ENCODE assay signal across 8 mouse cellular contexts in the genomic region with DNA sequence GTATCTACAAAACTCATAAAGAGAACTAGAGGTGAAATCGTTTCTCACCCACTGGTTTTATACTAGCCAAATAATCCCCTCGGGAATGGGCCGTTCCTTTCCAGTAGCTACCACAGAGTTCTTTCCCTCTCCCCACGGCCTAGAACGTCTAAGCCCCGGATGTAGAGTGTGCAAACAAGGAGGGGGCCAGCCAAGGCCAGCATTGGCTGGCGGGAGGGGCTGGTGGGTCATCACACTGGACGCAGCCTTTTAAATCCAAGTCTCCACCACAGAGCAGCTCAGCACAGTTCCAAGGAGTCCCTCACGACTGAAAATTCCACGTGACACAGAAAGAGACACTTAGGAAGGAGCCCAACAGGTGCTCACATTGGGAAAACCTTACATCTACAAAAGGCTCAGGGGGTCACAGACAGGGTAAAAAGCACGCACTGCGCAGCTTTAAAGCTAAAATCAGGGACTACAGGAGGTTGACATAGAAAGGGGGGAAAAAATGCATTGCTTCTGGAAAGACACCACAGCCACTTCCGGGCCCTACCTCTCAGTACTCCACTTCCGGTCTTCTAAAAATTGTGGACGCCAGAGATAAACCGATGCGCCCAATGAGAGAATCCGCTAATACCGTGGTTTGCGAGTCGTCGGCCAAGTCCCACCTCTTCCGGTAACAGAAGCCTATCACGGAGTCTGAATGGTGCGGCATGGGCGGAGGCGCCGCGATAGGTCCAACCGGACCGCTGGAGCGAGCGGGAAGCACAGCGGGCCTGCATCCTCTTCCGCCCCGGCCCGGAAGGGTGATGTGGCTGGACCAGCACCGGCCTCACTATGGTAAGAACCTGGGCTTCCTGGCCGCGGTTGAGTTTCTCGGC. TPM values are rescaled to one million over a fixed set of nuclear protein-coding genes. Genes with fewer than 3 reads are reported as not detected.
A peak's percentile ranks its signal among the peaks of the same experiment; 100 is the strongest.
DNase-seq lines count a peak whose midpoint lies in the region; ATAC-seq lines count a peak whose summit lies in the region.

A gene (plus strand): TSS at position 162 of the 863 bp plus-strand sequence.
A gene (minus strand): TSS at position 647 of the 863 bp plus-strand sequence.

- no peaks in the 10 kb centered on the region; the same call in 1 of the 2 replicates for H3K36me3 ChIP-seq in hindbrain, embryonic 15.5 days

- H3K27ac ChIP-seq in hindbrain, embryonic 15.5 days (replicated peaks) = peak within 1 kb of the TSS; percentile 90

- 2% methylated on average over 41 of the region's 41 CpGs for WGBS in hindbrain, embryonic 15.5 days

- peak within 1 kb of the TSS; percentile 76 for H3K4me3 ChIP-seq in hindbrain, embryonic 15.5 days

- no peaks in the 10 kb centered on the region for H3K9me3 ChIP-seq in hindbrain, embryonic 15.5 days

- peak within 1 kb of the TSS; percentile 92 for H3K4me2 ChIP-seq in hindbrain, embryonic 15.5 days

- peak; percentile 100 for ATAC-seq in hindbrain, embryonic 15.5 days (ENCODE audit: low FRiP score, low read depth)

- H3K27me3 ChIP-seq in hindbrain, embryonic 15.5 days = no peaks in the 10 kb centered on the region

- H3K9ac ChIP-seq in hindbrain, embryonic 15.5 days = peak within 1 kb of the TSS; percentile 83

- DNase-seq in T-cell, adult 2 months (ENCODE audit: low spot score) = peak; percentile 91
- peak; percentile 96 to 98 for DNase-seq in cerebellum, postnatal 36 days
- DNase-seq in frontal cortex, postnatal 36 days (ENCODE audit: low spot score in 2 of 2) = peak; percentile 96 to 99
- DNase-seq in left cerebral cortex, adult 11 months (ENCODE audit: low spot score) = peak; percentile 98
- DNase-seq in lung, postnatal 4 days = peak; percentile 96 to 98
- DNase-seq in retina, postnatal 7 days (ENCODE audit: low read depth, low spot score) = peak; percentile 96
- DNase-seq in urinary bladder, adult 2 months (ENCODE audit: low spot score) = peak; percentile 86

- H3K4me1 ChIP-seq in hindbrain, embryonic 15.5 days (replicated peaks) = peaks cover 12% of the 10 kb centered on the region

RNA-seq across cellular contexts. Expression of the first gene that starts in this region (rescaled TPM):
- polyA plus RNA-seq in hindbrain, embryonic 15.5 days (2015; fragmentation: Nextera tagmentation; extraction: Ambion mirVana) = 40.9 and 41.7 TPM in 2 replicates
- 11.2 and 14.5 TPM in 2 replicates for polyA plus RNA-seq in urinary bladder, adult 2 months (2012; rRNA removed)

RNA-seq across cellular contexts. Expression of the second gene that starts in this region (rescaled TPM):
- 14.7 and 15.9 TPM in 2 replicates for polyA plus RNA-seq in hindbrain, embryonic 15.5 days (2015; fragmentation: Nextera tagmentation; extraction: Ambion mirVana)
- polyA plus RNA-seq in urinary bladder, adult 2 months (2012; rRNA removed) = 10.4 and 11.3 TPM in 2 replicates

Comparison
In these comparisons a context has a peak if more than half of its experiments do, and no peak if none do; other contexts are left out.
1. Peak in every context shown above with its lines: DNase-seq, ATAC-seq, H3K4me3 ChIP-seq and H3K27ac ChIP-seq.